24 mouse cellular contexts compared by ENCODE assay signal in the genomic region with DNA sequence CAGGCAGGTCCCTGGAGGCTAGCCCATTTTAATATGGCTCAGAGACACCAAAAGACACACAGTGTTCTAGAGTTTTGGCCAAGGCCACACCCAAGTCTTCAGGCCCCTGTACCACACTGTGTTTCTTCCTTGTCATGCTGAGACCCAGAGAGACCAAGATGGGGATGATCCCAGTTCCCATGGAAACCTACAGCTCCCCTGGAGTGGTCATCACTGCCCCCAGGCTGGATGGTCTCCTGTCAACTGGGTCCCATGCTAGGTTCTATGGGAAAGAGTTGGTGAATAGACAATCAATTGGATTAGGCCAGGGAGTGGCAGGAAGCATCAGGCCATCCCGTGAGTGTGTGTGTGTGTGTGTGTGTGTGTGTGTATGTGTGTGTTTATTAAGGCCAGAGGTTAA.
DNase-seq lines count a peak whose midpoint lies in the region; ATAC-seq lines count a peak whose summit lies in the region.
"Had no signal": no experiment of that assay in that cellular context is flagged by ENCODE, and none has a peak within 500 bp of the region (broad histone marks: within the 10 kb centered on the region; RNA-seq: fewer than 3 reads in every experiment).

No protein-coding gene starts in this region.

- H3K36me3 ChIP-seq in hindbrain, embryonic 11.5 days (ENCODE audit: control insufficient read depth, insufficient read depth, low read length) = no peaks in the 10 kb centered on the region
- H3K36me3 ChIP-seq: embryonic facial prominence, embryonic 10.5 days; embryonic facial prominence, embryonic 12.5 days; forebrain, embryonic 15.5 days; G1E had no signal

- no peak overlapping the region for H3K9ac ChIP-seq in hindbrain, embryonic 11.5 days (ENCODE audit: low read depth, low read length)
- H3K9ac ChIP-seq: embryonic facial prominence, embryonic 12.5 days; forebrain, embryonic 13.5 days; forebrain, embryonic 15.5 days; forebrain, postnatal 0 days had no signal

- no peak overlapping the region for H3K4me2 ChIP-seq in hindbrain, embryonic 11.5 days (replicated peaks; ENCODE audit: low read depth, low read length)
- H3K4me2 ChIP-seq: embryonic facial prominence, embryonic 12.5 days; forebrain, embryonic 13.5 days; forebrain, embryonic 15.5 days had no signal

- H3K27ac ChIP-seq in hindbrain, embryonic 11.5 days (ENCODE audit: low read depth, low read length) = no peak overlapping the region
- H3K27ac ChIP-seq: embryonic facial prominence, embryonic 10.5 days; embryonic facial prominence, embryonic 12.5 days; forebrain, embryonic 13.5 days; forebrain, embryonic 15.5 days had no signal

- H3K27me3 ChIP-seq in hindbrain, embryonic 11.5 days (ENCODE audit: control insufficient read depth, insufficient read depth, low read length) = no peaks in the 10 kb centered on the region
- H3K27me3 ChIP-seq: CH12.LX; embryonic facial prominence, embryonic 12.5 days; forebrain, embryonic 15.5 days; Patski had no signal

- WGBS in hindbrain, embryonic 11.5 days = 55% methylated on average over 1 of the region's 1 CpGs

- no peak for ATAC-seq in hindbrain, embryonic 11.5 days (ENCODE audit: low FRiP score)
- ATAC-seq: activated CD4-positive, CD25-positive, alpha-beta regulatory T cell, adult 4 months; CD4-positive, CD25-positive, alpha-beta regulatory T cell, adult 4 months; forebrain, embryonic 13.5 days; forebrain, embryonic 15.5 days; forebrain, postnatal 0 days; Patski had no signal

- peaks cover 9% of the 10 kb centered on the region for H3K4me1 ChIP-seq in hindbrain, embryonic 11.5 days (replicated peaks; ENCODE audit: control insufficient read depth, insufficient read depth, low read length)

- H3K9me3 ChIP-seq in hindbrain, embryonic 11.5 days (ENCODE audit: control insufficient read depth, low read length) = no peaks in the 10 kb centered on the region
- H3K9me3 ChIP-seq: embryonic facial prominence, embryonic 12.5 days; G1E had no signal

- DNase-seq in kidney, adult 9 months = peak; percentile 6
- no peak for DNase-seq in kidney, adult 18-20 months
- DNase-seq in R1 (ENCODE audit: low read depth, low spot score) = peak; percentile 76
- DNase-seq in hindbrain, embryonic 11.5 days (ENCODE audit: low spot score) = no peak
- no peak for DNase-seq in layer of hippocampus, adult 18-20 months (ENCODE audit: low spot score in 2 of 2)
- DNase-seq: adrenal gland, adult 8-10 months; adrenal gland, postnatal 14 days; adrenal gland, postnatal 36 days; B cell, adult 2 months; cerebellum, adult 11 months; cerebellum, adult 18-20 months; cerebellum, adult 8-10 months; cerebellum, postnatal 10 days; cerebellum, postnatal 25 days; forebrain, postnatal 0 days had no signal

- H3K4me3 ChIP-seq in hindbrain, embryonic 11.5 days (ENCODE audit: low read depth, low read length) = no peak overlapping the region
- H3K4me3 ChIP-seq: embryonic facial prominence, embryonic 10.5 days; embryonic facial prominence, embryonic 12.5 days; forebrain, embryonic 13.5 days; forebrain, embryonic 15.5 days had no signal

Comparison
In these comparisons a context has a peak if more than half of its experiments do, and no peak if none do; other contexts are left out.
1. DNase-seq: peak in kidney, adult 9 months (single experiment) and R1 (single experiment); none in kidney, adult 18-20 months (single experiment), hindbrain, embryonic 11.5 days (single experiment) and layer of hippocampus, adult 18-20 months (0 of 2).